Mouse (Mus musculus): ENCODE results near the gene Pcdh11x.
"Not testable (repeated sequence)": the region's sequence is repeated elsewhere in the genome, so short reads cannot be mapped to it uniquely, and the experiment has no call there.

Gene Pcdh11x

GRCm38 (mm10) chrX:120290011-120290899, at the start of gene Pcdh11x:
Pcdh11x (plus strand) TSS chrX:120290259.
- peak; percentile 32 to 62 for DNase-seq (ENCODE audit: low spot score in 2 of 2)

GRCm38 (mm10) chrX:120260089-120260488, 30.0 kb upstream of the Pcdh11x start:
- DNase-seq (ENCODE audit: low spot score in 2 of 2), result no peak

- no peak for DNase-seq (ENCODE audit: low spot score in 2 of 2)
Measured at GRCm38 (mm10) chrX:120285522-120285921, 4.5 kb upstream of the Pcdh11x start.

- no peak for DNase-seq (ENCODE audit: low spot score in 2 of 2)
Measured at GRCm38 (mm10) chrX:120287502-120287901, 2.6 kb upstream of the Pcdh11x start.

- no peak for DNase-seq (ENCODE audit: low spot score in 2 of 2)
Measured at GRCm38 (mm10) chrX:120290900-120291280, 831 bp downstream of the Pcdh11x start.

GRCm38 (mm10) chrX:120291696-120292095, 1.6 kb downstream of the Pcdh11x start:
- no peak for DNase-seq (ENCODE audit: low spot score in 2 of 2)

GRCm38 (mm10) chrX:120292832-120293750, 3.0 kb downstream of the Pcdh11x start:
- DNase-seq (ENCODE audit: low spot score in 2 of 2), result no peak

- DNase-seq (ENCODE audit: low spot score in 2 of 2), result no peak
Measured at GRCm38 (mm10) chrX:120301469-120302175, 11.6 kb downstream of the Pcdh11x start.

- not testable (repeated sequence) for DNase-seq (ENCODE audit: low spot score in 2 of 2)
Measured at GRCm38 (mm10) chrX:120312995-120313394, 22.9 kb downstream of the Pcdh11x start, which contains the start of gene H2afb3. H2afb3 (minus strand) TSS chrX:120313095.

- DNase-seq (ENCODE audit: low spot score in 2 of 2), result no peak
Measured at GRCm38 (mm10) chrX:120466225-120466624, 176.2 kb downstream of the Pcdh11x start.

GRCm38 (mm10) chrX:120486428-120486827, 196.4 kb downstream of the Pcdh11x start:
- no peak for DNase-seq (ENCODE audit: low spot score in 2 of 2)

- no peak for DNase-seq (ENCODE audit: low spot score in 2 of 2)
Measured at GRCm38 (mm10) chrX:120524986-120525385, 234.9 kb downstream of the Pcdh11x start.

- DNase-seq (ENCODE audit: low spot score in 2 of 2), result no peak
Measured at GRCm38 (mm10) chrX:120599309-120599708, 309.2 kb downstream of the Pcdh11x start.

GRCm38 (mm10) chrX:120618460-120618859, 328.4 kb downstream of the Pcdh11x start:
- no peak for DNase-seq (ENCODE audit: low spot score in 2 of 2)

- DNase-seq (ENCODE audit: low spot score in 2 of 2), result not testable (repeated sequence)
Measured at GRCm38 (mm10) chrX:120670236-120670635, 380.2 kb downstream of the Pcdh11x start.

GRCm38 (mm10) chrX:120734144-120734543, 444.1 kb downstream of the Pcdh11x start:
- no peak for DNase-seq (ENCODE audit: low spot score in 2 of 2)

GRCm38 (mm10) chrX:120735792-120736191, 445.7 kb downstream of the Pcdh11x start:
- no peak for DNase-seq (ENCODE audit: low spot score in 2 of 2)

- DNase-seq (ENCODE audit: low spot score in 2 of 2), result no peak
Measured at GRCm38 (mm10) chrX:120944556-120944955, 654.5 kb downstream of the Pcdh11x start.
